Mouse (Mus musculus): ENCODE results near the gene Cox7c. TPM values are rescaled to one million over a fixed set of nuclear protein-coding genes. Genes with fewer than 3 reads are reported as not detected.

Cox7c gene
- polyA plus RNA-seq (2015; fragmentation: Illumina TruSeq; extraction: RNeasy Lipid Tissue Mini Kit (QIAGEN cat#74804); ENCODE audit: insufficient read depth, low replicate concordance): 204 TPM

GRCm38 (mm10) chr13:86046254-86046951 is at the start of gene Cox7c:
TSS of gene Cox7c (minus strand) at chr13:86046904.

Measured in spleen, adult 10 weeks (tissue).